Mouse (Mus musculus): Measurements from ENCODE around the gene Slc39a5.

DNA sequence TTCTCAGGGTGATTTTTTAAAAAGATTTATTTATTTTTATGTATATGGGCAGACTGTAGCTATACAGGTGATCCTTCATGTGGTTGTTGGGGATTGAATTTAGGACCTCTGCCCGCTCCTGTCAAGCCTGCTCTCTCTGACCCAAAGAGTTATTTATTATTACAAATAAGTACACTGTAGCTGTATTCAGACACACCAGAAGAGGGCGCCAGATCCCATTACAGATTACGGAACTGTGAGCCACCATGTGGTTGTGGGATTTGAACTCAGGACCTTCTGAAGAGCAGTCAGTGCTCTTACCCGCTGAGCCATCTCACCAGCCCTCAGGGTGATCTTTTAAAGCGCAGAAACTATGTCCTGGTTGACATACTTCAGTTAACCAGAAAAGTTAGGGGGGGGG is 28.9 kb downstream of the Slc39a5 start:
- TF ChIP-seq CTCF (IDR thresholded peaks at IDR 0.05; ENCODE audit: borderline replicate concordance, control insufficient read depth, extremely low read depth, insufficient read depth, low read length, poor library complexity) (peak; percentile 19; the same call in 1 of the 2 replicates), POLR2A (IDR thresholded peaks at IDR 0.05; ENCODE audit: control insufficient read depth, extremely low read depth, insufficient read depth, low read length, poor library complexity) (no peak)
